Comparison of ENCODE assay signal across 7 mouse cellular contexts in the genomic region with DNA sequence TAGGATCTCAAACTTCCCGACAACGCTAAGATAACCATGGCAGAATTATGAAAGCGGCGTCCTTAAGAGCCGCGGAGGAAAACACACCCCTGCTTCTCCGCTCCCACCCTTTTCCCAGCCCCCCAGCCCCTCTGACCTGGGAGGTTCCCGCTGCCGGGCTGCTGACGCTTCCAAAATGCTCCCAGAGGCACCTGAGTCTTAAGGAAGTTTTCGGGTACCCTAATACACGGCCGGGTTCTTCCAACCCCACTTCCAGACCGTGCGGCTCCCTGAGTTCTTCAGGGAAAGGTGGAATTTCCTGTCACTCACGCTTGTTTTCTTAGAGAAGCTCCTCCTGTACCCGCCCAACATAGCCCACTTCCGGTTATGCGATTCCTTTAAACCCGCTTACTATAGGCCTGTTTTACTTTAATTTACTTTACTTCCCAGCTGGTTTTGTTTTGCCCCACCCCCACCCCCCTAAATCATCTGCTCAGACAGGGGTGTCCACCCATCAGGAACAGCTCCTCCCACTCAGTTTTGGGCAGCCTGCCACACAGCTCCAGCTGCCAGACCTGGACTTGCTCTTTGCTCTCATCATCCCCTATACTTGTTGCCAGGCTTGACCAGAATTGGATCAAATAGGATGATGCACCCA. TPM values are rescaled to one million over a fixed set of nuclear protein-coding genes. Genes with fewer than 3 reads are reported as not detected.
A peak's percentile ranks its signal among the peaks of the same experiment; 100 is the strongest.
DNase-seq lines count a peak whose midpoint lies in the region; ATAC-seq lines count a peak whose summit lies in the region.

A gene (minus strand): TSS at position 290 of the 637 bp plus-strand sequence.

- peak; percentile 88 for DNase-seq in adrenal gland, postnatal 14 days
- DNase-seq in embryonic facial prominence, embryonic 10.5 days (ENCODE audit: low spot score) = peak; percentile 76
- DNase-seq in gastrocnemius, postnatal 4 days (ENCODE audit: low spot score in 2 of 2) = peak; percentile 36 to 74
- DNase-seq in left cerebral cortex, postnatal 14 days (ENCODE audit: low spot score in 2 of 2) = peak; percentile 54 to 70
- DNase-seq in right cerebral cortex, postnatal 25 days = peak; percentile 65

- H3K9me3 ChIP-seq in embryonic facial prominence, embryonic 10.5 days = no peaks in the 10 kb centered on the region
- H3K9me3 ChIP-seq in intestine, embryonic 15.5 days = no peaks in the 10 kb centered on the region

- H3K27me3 ChIP-seq in embryonic facial prominence, embryonic 10.5 days (replicated peaks; ENCODE audit: low read depth, poor library complexity, severe bottlenecking) = no peaks in the 10 kb centered on the region
- no peaks in the 10 kb centered on the region for H3K27me3 ChIP-seq in intestine, embryonic 15.5 days (replicated peaks)

- peak within 1 kb of the TSS; percentile 79 for H3K4me3 ChIP-seq in embryonic facial prominence, embryonic 10.5 days
- H3K4me3 ChIP-seq in intestine, embryonic 15.5 days (replicated peaks) = peak within 1 kb of the TSS; percentile 67

- under 1% methylated on average over 20 of the region's 20 CpGs for WGBS in embryonic facial prominence, embryonic 10.5 days
- under 1% methylated on average over 20 of the region's 20 CpGs for WGBS in intestine, embryonic 15.5 days

- H3K4me2 ChIP-seq in intestine, embryonic 15.5 days (replicated peaks) = peak within 1 kb of the TSS; percentile 51

- H3K9ac ChIP-seq in intestine, embryonic 15.5 days = peak within 1 kb of the TSS; percentile 62

- ATAC-seq in intestine, embryonic 15.5 days = peak; percentile 98
- peak; percentile 72 for ATAC-seq in megakaryocyte-erythroid progenitor cell, adult 5-6 weeks (replicated peaks; ENCODE audit: low FRiP score, low TSS enrichment, poor library complexity, severe bottlenecking)

- H3K27ac ChIP-seq in embryonic facial prominence, embryonic 10.5 days (replicated peaks) = peak within 1 kb of the TSS; percentile 91
- peak within 1 kb of the TSS; percentile 89 for H3K27ac ChIP-seq in intestine, embryonic 15.5 days

- peaks cover 33% of the 10 kb centered on the region for H3K36me3 ChIP-seq in embryonic facial prominence, embryonic 10.5 days (replicated peaks)
- no peaks in the 10 kb centered on the region for H3K36me3 ChIP-seq in intestine, embryonic 15.5 days

- peaks cover 7% of the 10 kb centered on the region for H3K4me1 ChIP-seq in embryonic facial prominence, embryonic 10.5 days
- H3K4me1 ChIP-seq in intestine, embryonic 15.5 days (replicated peaks) = no peaks in the 10 kb centered on the region

- intact Hi-C loops in left cerebral cortex, postnatal 14 days (cut with DNase I) = no loop called here

RNA-seq across cellular contexts. Expression of the gene that starts here (rescaled TPM):
- 10.8 and 14.6 TPM in 2 replicates for total RNA-seq in adrenal gland, postnatal 14 days (2021)
- 15.2 and 18.1 TPM in 2 replicates for polyA plus RNA-seq in embryonic facial prominence, embryonic 10.5 days (2016; fragmentation: Nextera tagmentation; extraction: Ambion mirVana)
- 10 to 100 TPM in 1 of 2 experiments, 1 to 10 TPM in 1; 9.8 to 12.4 TPM for total RNA-seq in gastrocnemius, postnatal 4 days (2021)
- polyA plus RNA-seq in intestine, embryonic 15.5 days (2015; fragmentation: Nextera tagmentation; extraction: Ambion mirVana) = 14.0 and 15.0 TPM in 2 replicates
- total RNA-seq in left cerebral cortex, postnatal 14 days (2021) = 10 to 100 TPM; 16.9 to 17.2 TPM
- 4.5 and 5.9 TPM in 2 replicates for total RNA-seq in megakaryocyte-erythroid progenitor cell, adult 5-6 weeks (2014; fragmentation: Nextera tagmentation)
- total RNA-seq in megakaryocyte-erythroid progenitor cell, adult 5-6 weeks (2017) = 3.2 and 16.7 TPM in 2 replicates

Comparison
In these comparisons a context has a peak if more than half of its experiments do, and no peak if none do; other contexts are left out.
1. Peak in every context shown above with its lines: DNase-seq, ATAC-seq, H3K4me3 ChIP-seq and H3K27ac ChIP-seq.